Mouse (Mus musculus) thymus, adult 2 months (tissue): ENCODE results near the gene Siah2.

Experiments used
- CTCF ChIP-seq: fragments of 200-500 bp; IDR thresholded peaks from 2 replicates; pipeline ENCODE4 v1.5.1; 2012; ENCODE audit warnings: mild to moderate bottlenecking, control low read depth, low read length, moderate library complexity, borderline replicate concordance; ENCODE audit not compliant: control insufficient read depth, poor library complexity, insufficient read depth; ENCODE audit errors: extremely low read depth
- POLR2A ChIP-seq: fragments of 200-500 bp; IDR thresholded peaks from 2 replicates; pipeline ENCODE4 v1.6.1; 2012; ENCODE audit warnings: mild to moderate bottlenecking, low read length, control low read depth, moderate library complexity; ENCODE audit not compliant: control insufficient read depth, poor library complexity, insufficient read depth; ENCODE audit errors: extremely low read depth

DNA sequence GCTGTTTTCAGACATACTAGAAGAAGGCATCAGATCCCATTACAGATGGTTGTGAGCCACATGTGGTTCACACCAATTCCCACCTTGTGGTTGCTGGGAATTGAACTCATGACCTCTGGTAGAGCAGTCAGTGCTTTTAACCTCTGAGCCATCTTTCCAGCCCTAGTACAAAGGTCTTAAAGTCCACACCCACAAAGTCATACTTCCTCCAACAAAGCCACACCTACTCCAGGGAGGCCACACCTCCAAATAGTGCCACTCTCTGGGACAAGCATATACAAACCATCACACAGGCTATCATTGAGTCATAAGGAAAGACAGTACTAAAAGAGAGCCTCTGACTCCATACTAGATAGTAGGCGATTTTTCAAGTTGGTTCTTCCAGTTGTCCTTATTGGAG, 10.1 kb upstream of the Siah2 start:
- no peak for TF ChIP-seq POLR2A
- TF ChIP-seq CTCF = no peak
